Mouse (Mus musculus) forebrain, embryonic 13.5 days (tissue): ENCODE data around the gene Ankrd44. TPM values are rescaled to one million over a fixed set of nuclear protein-coding genes. Genes with fewer than 3 reads are reported as not detected.

Source experiments
- ATAC-seq: fragments of 200-750 bp; cut with Nextera tagmentation; 2 replicates; pipeline ENCODE4 v1.8.0; 2017
- H3K27ac ChIP-seq: fragments of 300-500 bp; sonication (generic); 2 replicates; pipeline ENCODE4 v1.5.1; 2015; ENCODE audit warnings: inconsistent platforms, mild to moderate bottlenecking, moderate library complexity
- H3K27me3 ChIP-seq: fragments of 300-500 bp; sonication (generic); 2 replicates; pipeline ENCODE4 v1.6.1; 2015; ENCODE audit warnings: mild to moderate bottlenecking, inconsistent platforms
- H3K36me3 ChIP-seq: fragments of 300-500 bp; sonication (generic); 2 replicates; pipeline ENCODE4 v1.6.1; 2015; ENCODE audit warnings: mild to moderate bottlenecking, inconsistent platforms; ENCODE audit not compliant: poor library complexity, severe bottlenecking
- H3K4me1 ChIP-seq: fragments of 300-500 bp; sonication (generic); 2 replicates; pipeline ENCODE4 v1.6.1; 2015; ENCODE audit warnings: inconsistent platforms
- H3K4me2 ChIP-seq: fragments of 300-500 bp; sonication (generic); 2 replicates; pipeline ENCODE4 v1.6.1; 2015; ENCODE audit warnings: inconsistent platforms, mild to moderate bottlenecking, moderate library complexity
- H3K4me3 ChIP-seq: fragments of 300-500 bp; sonication (generic); 2 replicates; pipeline ENCODE4 v1.5.1; 2015; ENCODE audit warnings: mild to moderate bottlenecking, inconsistent platforms
- H3K9ac ChIP-seq: fragments of 300-500 bp; sonication (generic); 2 replicates; pipeline ENCODE4 v1.6.1; 2015; ENCODE audit warnings: mild to moderate bottlenecking, inconsistent platforms
- H3K9me3 ChIP-seq: fragments of 300-500 bp; sonication (generic); replicated peaks from 2 replicates; pipeline ENCODE4 v1.6.1; 2016; ENCODE audit warnings: inconsistent platforms
- WGBS: fragments of 180-500 bp; shearing (Covaris S2); methylation state at CpG from one replicate; pipeline ENCODE4 v1.1.7; 2015; 5-methylcytosine and 5-hydroxymethylcytosine counted together
- polyA plus RNA-seq: library from polyadenylated mRNA; unstranded; fragments of >200 nt; fragmentation: Nextera tagmentation; extraction: Ambion mirVana; gene quantifications from 2 replicates; pipeline ENCODE4 v1.2.1, GENCODE M21; 2015

Ankrd44 gene
- polyA plus RNA-seq, 1 experiment from 2014 or later = 15.7 TPM

DNA sequence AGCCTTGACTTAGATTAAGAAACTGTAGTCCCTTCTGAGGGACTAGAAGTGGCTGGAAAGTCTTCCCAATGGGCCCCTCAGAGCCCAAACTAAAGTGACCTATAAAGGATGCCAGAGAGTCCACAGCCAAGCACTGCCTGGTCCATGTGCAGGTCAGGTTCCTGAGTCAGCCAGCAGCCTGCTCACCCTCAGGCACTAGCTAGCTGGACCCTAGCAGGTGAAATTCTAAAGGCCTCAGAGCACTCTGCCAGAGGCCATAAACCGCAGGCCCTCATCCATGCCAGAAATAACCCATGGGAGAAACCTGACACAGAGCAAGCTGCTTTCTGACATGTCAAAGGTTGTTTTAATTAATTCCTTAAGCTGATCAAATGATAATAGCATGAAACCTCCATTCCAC is 25.1 kb downstream of the Ankrd44 start:
- WGBS = 91% methylated on average over 1 of the region's 1 CpGs
- Histone ChIP-seq H3K4me1 (peaks cover 35% of the 10 kb centered on the region), H3K9me3 (no peaks in the 10 kb centered on the region), H3K4me2 (no peak overlapping the region), H3K9ac (no peak overlapping the region), H3K27me3 (no peaks in the 10 kb centered on the region), H3K36me3 (no peaks in the 10 kb centered on the region), H3K4me3 (no peak overlapping the region), H3K27ac (no peak overlapping the region)
- no peak for ATAC-seq

DNA sequence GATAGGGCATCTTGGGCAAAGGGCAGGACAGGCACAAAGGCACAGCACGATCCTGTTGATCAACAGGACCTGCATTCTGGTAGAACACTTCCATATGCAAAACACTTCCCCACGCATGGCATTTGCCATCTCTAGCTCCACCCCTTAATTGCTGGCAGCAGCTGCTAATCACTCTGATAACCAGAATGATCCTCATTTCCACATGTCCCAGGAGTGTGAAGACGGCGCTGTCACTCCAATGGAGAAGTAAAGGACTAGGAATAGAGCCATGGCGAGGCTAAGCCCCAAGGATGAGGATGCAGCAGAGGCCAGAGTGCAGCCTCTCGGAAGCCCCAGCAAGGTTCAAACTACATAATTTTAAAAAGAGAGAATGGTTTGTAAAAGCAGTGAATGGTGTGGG is 26.9 kb downstream of the Ankrd44 start:
- 63% methylated on average over 6 of the region's 6 CpGs for WGBS
- H3K9ac ChIP-seq = no peak overlapping the region
- H3K27ac ChIP-seq = peak overlapping the region; percentile 67
- no peaks in the 10 kb centered on the region for H3K36me3 ChIP-seq
- no peaks in the 10 kb centered on the region for H3K9me3 ChIP-seq
- peak overlapping the region; percentile 19 for H3K4me2 ChIP-seq
- ATAC-seq = peak; percentile 74
- no peak overlapping the region for H3K4me3 ChIP-seq
- H3K27me3 ChIP-seq = no peaks in the 10 kb centered on the region
- H3K4me1 ChIP-seq = peaks cover 35% of the 10 kb centered on the region

DNA sequence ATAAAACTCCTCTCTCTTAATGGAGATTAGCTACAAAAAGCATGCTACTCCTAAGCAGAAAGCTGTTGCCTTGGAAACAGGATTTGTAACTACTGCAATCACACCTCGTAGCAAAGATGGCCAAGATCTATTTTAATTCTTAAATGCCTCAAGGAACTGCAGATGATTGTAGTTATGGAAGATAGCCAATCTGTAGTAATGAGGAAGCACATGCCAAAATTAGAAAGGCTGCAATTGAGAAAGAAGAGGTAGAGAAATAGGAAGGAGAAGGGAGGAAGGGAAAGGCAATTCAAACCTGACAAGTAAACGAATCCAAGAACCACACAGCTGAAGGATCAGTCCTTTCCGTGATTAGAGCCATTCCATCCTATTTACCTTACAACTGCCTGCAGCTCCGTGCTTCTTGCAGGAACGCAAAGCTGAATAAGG is 27.5 kb downstream of the Ankrd44 start:
- peak; percentile 75 for ATAC-seq
- no peaks in the 10 kb centered on the region for H3K27me3 ChIP-seq
- WGBS = 38% methylated on average over 5 of the region's 5 CpGs
- peaks cover 35% of the 10 kb centered on the region for H3K4me1 ChIP-seq
- peak overlapping the region; percentile 19 for H3K4me2 ChIP-seq
- peak overlapping the region; percentile 67 for H3K27ac ChIP-seq
- no peaks in the 10 kb centered on the region for H3K9me3 ChIP-seq
- no peak overlapping the region for H3K9ac ChIP-seq
- no peak overlapping the region for H3K4me3 ChIP-seq
- no peaks in the 10 kb centered on the region for H3K36me3 ChIP-seq

DNA sequence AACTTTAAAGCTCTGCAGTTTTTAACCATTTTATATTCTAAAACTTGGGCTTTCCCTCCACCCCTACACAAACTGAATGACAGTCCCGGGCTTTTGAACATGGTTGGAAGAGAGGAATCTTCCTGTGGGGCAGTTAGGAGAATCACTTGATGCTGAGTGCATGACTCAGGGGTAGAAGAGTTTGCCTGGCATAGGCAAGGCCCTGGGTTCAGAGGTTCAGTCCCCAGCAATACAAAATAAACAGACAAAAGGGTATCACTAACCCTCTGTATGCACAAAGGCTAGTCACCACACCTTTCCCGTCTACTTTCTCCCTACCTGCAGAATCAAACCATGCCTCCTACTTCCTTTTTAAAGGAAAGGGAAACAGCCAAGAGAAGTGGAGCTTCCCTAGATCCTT is 28.5 kb downstream of the Ankrd44 start:
- Histone ChIP-seq H3K27ac (no peak overlapping the region), H3K4me3 (no peak overlapping the region), H3K9me3 (no peaks in the 10 kb centered on the region), H3K27me3 (no peaks in the 10 kb centered on the region), H3K9ac (no peak overlapping the region), H3K4me1 (peaks cover 35% of the 10 kb centered on the region), H3K36me3 (no peaks in the 10 kb centered on the region), H3K4me2 (no peak overlapping the region)
- ATAC-seq = no peak
- 92% methylated on average over 2 of the region's 2 CpGs for WGBS

DNA sequence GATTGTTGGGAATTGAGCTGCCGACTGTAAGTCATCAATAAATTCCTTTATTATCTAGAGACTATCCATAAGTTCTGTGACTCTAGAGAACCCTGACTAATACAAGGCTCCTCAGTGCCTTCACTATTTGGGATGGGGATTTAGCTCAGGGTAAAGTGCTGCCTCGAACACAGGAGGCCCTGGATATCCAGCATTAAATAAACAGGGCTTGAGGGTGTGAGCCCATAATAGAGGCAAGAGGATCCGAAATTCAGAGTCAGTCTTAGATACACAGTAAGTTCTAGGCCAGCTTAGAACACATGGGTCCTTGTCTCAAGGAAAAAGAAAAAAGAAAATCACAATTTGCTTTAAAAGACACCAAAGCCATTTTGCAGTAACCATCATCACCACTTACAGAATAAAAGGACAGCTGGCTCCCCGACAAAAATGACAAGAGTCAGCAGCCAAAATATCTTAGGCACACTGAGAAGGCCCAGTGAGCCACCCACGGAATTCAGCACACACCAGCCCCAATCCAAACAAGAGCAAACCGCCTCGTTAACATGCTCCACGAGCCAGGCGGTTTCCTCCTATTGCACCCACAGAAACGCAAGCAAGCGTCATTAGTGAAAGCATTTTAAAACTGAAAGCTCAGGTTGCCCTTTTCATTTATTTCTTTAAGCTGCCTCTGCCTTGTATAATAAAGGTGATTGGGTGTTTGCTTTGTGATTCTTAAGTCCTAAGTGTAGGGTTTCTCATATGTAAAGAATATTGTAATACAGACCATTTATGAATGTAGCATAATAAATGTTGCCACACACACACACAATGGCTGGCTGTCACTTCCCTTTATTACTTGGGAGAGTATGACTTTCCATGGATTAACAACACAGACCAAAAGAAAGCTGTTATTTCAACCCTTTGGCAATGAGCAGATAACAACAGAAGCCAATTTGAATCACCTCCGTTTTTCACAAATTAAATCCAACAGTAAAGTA is 29.8 kb downstream of the Ankrd44 start:
- Histone ChIP-seq H3K9me3 (no peaks in the 10 kb centered on the region), H3K27ac (0 out of 2 replicates have a peak overlapping the region, but pooled peaks have one; percentile 10), H3K9ac (no peak overlapping the region), H3K4me1 (peaks cover 35% of the 10 kb centered on the region), H3K36me3 (no peaks in the 10 kb centered on the region), H3K27me3 (no peaks in the 10 kb centered on the region), H3K4me2 (peak overlapping the region; percentile 10; the same call in 1 of the 2 replicates), H3K4me3 (no peak overlapping the region)
- WGBS = 40% methylated on average over 12 of the region's 12 CpGs
- ATAC-seq = peak; percentile 42; the same call in 1 of the 2 replicates

DNA sequence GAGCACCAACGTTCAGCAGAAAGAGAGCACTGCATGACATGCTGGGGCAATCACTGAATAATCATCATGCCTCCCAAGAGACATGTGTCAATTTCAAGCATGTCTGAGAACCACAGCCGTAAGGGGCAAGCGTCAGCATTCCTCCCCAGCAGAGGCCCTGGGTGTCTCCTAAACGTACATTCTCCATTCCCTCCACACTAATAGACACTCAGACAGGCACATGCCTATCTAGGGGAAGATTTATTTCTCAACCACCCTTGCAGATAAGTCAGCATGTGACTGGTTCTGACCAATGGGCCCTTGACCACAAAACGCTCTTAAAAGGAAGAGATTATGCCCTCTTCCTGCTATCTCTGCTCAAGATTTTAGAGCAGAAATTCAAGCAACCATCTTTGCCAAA is 37.7 kb downstream of the Ankrd44 start:
- 77% methylated on average over 5 of the region's 5 CpGs for WGBS
- Histone ChIP-seq H3K9ac (no peak overlapping the region), H3K27me3 (no peaks in the 10 kb centered on the region), H3K36me3 (no peaks in the 10 kb centered on the region), H3K4me2 (no peak overlapping the region), H3K9me3 (no peaks in the 10 kb centered on the region), H3K4me1 (0 out of 2 replicates have a peak, but pooled peaks cover 12% of the 10 kb centered on the region), H3K4me3 (no peak overlapping the region), H3K27ac (no peak overlapping the region)
- ATAC-seq = no peak

DNA sequence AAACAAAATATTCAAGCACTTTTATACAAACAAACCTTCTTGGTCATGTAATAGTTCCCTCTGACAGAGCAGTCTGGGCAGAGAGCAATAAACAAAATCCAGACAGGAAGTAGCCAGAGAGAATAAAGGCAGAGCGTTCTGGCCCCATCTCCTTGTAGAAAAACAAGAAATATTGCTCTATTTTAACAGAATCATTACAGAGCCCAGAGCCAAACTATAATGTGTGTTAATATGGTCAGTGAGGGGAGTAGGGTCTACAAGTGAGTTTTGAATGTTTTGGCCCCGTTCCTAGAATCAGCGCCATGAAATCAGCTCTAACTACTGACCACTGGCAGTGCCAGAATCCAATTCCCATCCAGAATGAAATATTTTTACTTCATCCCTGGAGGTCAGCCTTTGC is 38.3 kb downstream of the Ankrd44 start:
- 94% methylated on average over 3 of the region's 3 CpGs for WGBS
- H3K4me1 ChIP-seq = 0 out of 2 replicates have a peak, but pooled peaks cover 12% of the 10 kb centered on the region

DNA sequence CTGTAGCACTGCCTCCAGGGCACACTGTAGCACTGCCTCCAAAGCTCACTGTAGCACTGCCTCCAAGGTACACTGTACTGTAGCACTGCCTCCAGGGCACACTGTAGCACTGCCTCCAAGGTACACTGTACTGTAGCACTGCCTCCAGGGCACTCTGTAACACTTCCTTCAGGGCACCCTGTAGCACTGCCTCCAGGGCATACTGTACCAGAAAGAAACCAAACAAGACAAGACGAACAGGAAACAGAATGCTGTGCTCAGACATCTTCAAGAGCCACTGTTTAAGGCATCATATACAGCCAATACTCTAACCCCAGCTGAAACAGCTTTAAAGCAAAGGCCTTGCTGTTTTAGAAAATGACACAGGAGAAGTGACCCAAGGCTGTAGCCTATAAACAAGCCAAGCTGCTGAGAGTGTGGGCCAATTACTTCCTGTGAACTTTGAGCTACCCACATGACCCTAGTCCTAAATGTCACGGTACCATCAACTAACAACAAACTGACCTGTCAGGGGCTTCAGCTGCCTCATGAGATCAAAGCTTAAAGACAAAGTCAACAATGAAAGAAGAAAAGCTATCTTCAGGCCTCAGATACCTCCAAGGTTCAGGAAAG is 43.2 kb downstream of the Ankrd44 start:
- Histone ChIP-seq H3K9ac (no peak overlapping the region), H3K4me3 (no peak overlapping the region), H3K36me3 (no peaks in the 10 kb centered on the region), H3K4me2 (no peak overlapping the region), H3K4me1 (peaks cover 8% of the 10 kb centered on the region; the same call in 1 of the 2 replicates), H3K27ac (no peak overlapping the region), H3K27me3 (no peaks in the 10 kb centered on the region), H3K9me3 (no peaks in the 10 kb centered on the region)
- no peak for ATAC-seq
- WGBS = 88% methylated on average over 2 of the region's 2 CpGs

More for the DNA sequence above, 38.3 kb downstream of the Ankrd44 start:
- H3K4me2 ChIP-seq = no peak overlapping the region
- no peaks in the 10 kb centered on the region for H3K36me3 ChIP-seq
- H3K4me3 ChIP-seq = no peak overlapping the region
- H3K9me3 ChIP-seq = no peaks in the 10 kb centered on the region
- H3K27me3 ChIP-seq = no peaks in the 10 kb centered on the region
- H3K9ac ChIP-seq = no peak overlapping the region
- H3K27ac ChIP-seq = no peak overlapping the region
- no peak for ATAC-seq

DNA sequence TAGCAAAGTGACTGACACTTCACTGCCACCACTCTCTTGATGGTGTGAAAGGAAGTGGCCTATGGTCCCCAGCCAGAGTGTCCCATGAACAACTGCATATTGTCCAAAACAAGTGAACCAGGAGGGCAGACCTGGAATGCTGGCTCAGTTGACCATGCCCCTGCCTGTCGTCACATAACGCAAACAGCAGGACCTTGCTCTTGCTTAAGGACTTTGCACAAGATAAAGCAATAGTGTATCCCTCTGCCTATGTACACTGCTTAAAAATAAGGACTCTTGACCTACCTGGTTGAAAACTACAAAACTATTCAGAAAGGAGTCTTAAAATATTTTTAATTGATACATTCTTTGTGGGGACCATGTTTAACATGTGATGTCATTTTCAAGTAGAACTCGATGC is 44.7 kb downstream of the Ankrd44 start:
- ATAC-seq = no peak
- Histone ChIP-seq H3K4me2 (no peak overlapping the region), H3K4me3 (no peak overlapping the region), H3K27me3 (no peaks in the 10 kb centered on the region), H3K36me3 (no peaks in the 10 kb centered on the region), H3K9me3 (no peaks in the 10 kb centered on the region), H3K9ac (no peak overlapping the region), H3K4me1 (peaks cover 22% of the 10 kb centered on the region), H3K27ac (no peak overlapping the region)
- WGBS = 85% methylated on average over 3 of the region's 3 CpGs

DNA sequence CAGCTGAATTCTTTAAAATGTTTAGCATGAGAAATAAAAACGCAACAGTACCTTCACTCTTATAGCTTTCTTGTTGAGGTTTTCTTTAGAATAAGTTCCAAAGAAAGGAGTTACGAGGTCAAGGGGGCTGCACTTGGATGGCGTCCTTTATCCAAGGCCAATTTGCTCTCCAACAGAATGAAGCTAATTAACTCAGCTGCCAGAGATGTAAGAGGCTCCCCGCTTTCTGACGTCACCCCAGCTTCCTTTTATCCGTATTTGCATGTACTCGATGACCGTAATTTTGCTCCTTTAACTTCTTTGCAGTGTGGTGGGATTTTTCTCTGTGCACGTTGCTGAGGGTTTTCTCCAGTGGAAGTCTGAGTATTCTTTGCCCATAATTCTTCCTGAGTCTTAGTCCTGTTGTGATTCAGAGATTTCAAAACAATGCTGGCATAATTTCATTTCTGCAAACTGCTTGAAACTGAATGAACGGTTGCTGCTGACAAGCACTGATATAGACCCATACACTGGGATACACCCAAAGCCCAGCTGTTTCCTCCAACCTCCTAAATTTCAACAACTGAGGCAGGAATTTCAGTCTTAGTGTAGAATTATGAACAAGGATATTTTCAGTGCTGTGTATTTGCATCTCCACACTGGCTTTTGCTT is 48.6 kb downstream of the Ankrd44 start:
- Histone ChIP-seq H3K4me1 (peaks cover 21% of the 10 kb centered on the region), H3K36me3 (no peaks in the 10 kb centered on the region), H3K27ac (peak overlapping the region; percentile 51), H3K9me3 (no peaks in the 10 kb centered on the region), H3K4me2 (peak overlapping the region; percentile 47), H3K4me3 (no peak overlapping the region), H3K9ac (no peak overlapping the region), H3K27me3 (no peaks in the 10 kb centered on the region)
- ATAC-seq = peak; percentile 74; the same call in 1 of the 2 replicates
- WGBS = 11% methylated on average over 10 of the region's 10 CpGs

DNA sequence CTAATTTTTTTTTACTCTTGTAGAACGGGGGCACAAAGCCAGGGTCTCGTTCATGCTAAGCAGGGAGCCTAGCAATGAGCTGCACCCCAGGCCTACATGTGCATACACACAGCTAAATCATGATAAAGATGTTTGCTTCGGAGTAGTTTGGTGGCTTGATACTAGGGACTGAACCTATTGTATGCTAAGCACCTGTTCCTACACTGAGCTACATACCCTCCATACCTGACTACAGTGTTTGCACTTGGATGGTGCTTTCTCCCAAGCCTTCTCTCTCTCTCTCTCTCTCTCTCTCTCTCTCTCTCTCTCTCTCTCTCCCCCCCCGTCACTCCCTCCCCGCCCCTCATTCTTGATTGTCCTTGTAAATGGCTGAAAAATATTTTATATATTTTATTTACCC is 49.2 kb downstream of the Ankrd44 start:
- no peak overlapping the region for H3K9ac ChIP-seq
- H3K4me3 ChIP-seq = no peak overlapping the region
- peak; percentile 51; the same call in 1 of the 2 replicates for ATAC-seq
- H3K27me3 ChIP-seq = no peaks in the 10 kb centered on the region
- H3K4me1 ChIP-seq = peaks cover 21% of the 10 kb centered on the region
- 59% methylated on average over 5 of the region's 5 CpGs for WGBS
- no peak overlapping the region for H3K27ac ChIP-seq
- peak overlapping the region; percentile 47; the same call in 1 of the 2 replicates for H3K4me2 ChIP-seq
- no peaks in the 10 kb centered on the region for H3K36me3 ChIP-seq
- no peaks in the 10 kb centered on the region for H3K9me3 ChIP-seq

DNA sequence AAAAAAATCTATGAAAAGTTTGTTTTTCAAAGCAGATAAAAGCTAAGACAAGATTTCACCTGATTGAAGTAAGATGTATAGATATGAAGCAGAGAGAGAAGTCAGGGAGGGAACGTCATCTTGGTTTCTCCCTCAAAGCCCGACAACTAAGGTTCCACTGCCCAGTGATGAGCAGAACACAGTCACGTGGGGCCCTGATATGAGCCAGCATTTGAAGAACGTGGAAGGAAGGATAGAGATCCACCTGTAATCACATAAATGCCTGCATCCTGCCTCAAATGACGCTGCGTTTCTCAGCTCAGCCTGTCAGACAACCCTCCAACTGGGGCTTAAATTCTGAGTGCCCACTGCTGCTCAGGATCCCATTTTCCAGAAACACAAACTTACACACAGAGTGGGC is 52.1 kb downstream of the Ankrd44 start:
- 87% methylated on average over 6 of the region's 6 CpGs for whole genome bisulfite sequencing
- no peak overlapping the region for H3K4me3 ChIP-seq
- no peak overlapping the region for H3K27ac ChIP-seq
- no peaks in the 10 kb centered on the region for H3K36me3 ChIP-seq
- ATAC-seq = no peak
- no peak overlapping the region for H3K9ac ChIP-seq
- H3K27me3 ChIP-seq = no peaks in the 10 kb centered on the region
- H3K4me2 ChIP-seq = no peak overlapping the region
- peaks cover 21% of the 10 kb centered on the region for H3K4me1 ChIP-seq
- no peaks in the 10 kb centered on the region for H3K9me3 ChIP-seq
